Mouse (Mus musculus) cerebellum, adult 9-10 months (tissue): ENCODE data around the gene Kmt2d.
"Not testable (repeated sequence)": the region's sequence is repeated elsewhere in the genome, so short reads cannot be mapped to it uniquely, and the experiment has no call there.

ENCODE experiments used
- DNase-seq: peaks from one replicate; pipeline ENCODE4 v3.0.0; 2022

Gene Kmt2d

GRCm38 (mm10) chr15:98827611-98828011 is 43.4 kb downstream of the Kmt2d start:
- no peak for DNase-seq

GRCm38 (mm10) chr15:98823434-98823833 is 47.6 kb downstream of the Kmt2d start:
- no peak for DNase-seq

- DNase-seq = no peak
Measured at GRCm38 (mm10) chr15:98822147-98822546, 48.9 kb downstream of the Kmt2d start.

- no peak for DNase-seq
Measured at GRCm38 (mm10) chr15:98821403-98821802, 49.6 kb downstream of the Kmt2d start.

GRCm38 (mm10) chr15:98820937-98821336 is 50.1 kb downstream of the Kmt2d start:
- no peak for DNase-seq

GRCm38 (mm10) chr15:98818171-98818570 is 52.8 kb downstream of the Kmt2d start:
- DNase-seq = no peak

GRCm38 (mm10) chr15:98812741-98813424 is 58.1 kb downstream of the Kmt2d start:
- no peak for DNase-seq

- not testable (repeated sequence) for DNase-seq
Measured at GRCm38 (mm10) chr15:98810212-98810611, 60.8 kb downstream of the Kmt2d start.

- no peak for DNase-seq
Measured at GRCm38 (mm10) chr15:98809390-98809789, 61.6 kb downstream of the Kmt2d start, which contains the start of gene Ddn. TSS of gene Ddn (minus strand) at chr15:98809490.

GRCm38 (mm10) chr15:98808651-98809134 is 62.3 kb downstream of the Kmt2d start:
- no peak for DNase-seq

GRCm38 (mm10) chr15:98807895-98808650 is 62.9 kb downstream of the Kmt2d start:
- no peak for DNase-seq

- DNase-seq = no peak
Measured at GRCm38 (mm10) chr15:98806809-98807770, 63.9 kb downstream of the Kmt2d start.

GRCm38 (mm10) chr15:98806071-98806808 is 64.8 kb downstream of the Kmt2d start:
- no peak for DNase-seq

- DNase-seq = peak; percentile 51
Measured at GRCm38 (mm10) chr15:98805324-98806040, 65.5 kb downstream of the Kmt2d start.

- peak; percentile 89 for DNase-seq
Measured at GRCm38 (mm10) chr15:98804054-98804453, 67.0 kb downstream of the Kmt2d start.

GRCm38 (mm10) chr15:98802926-98803325 is 68.1 kb downstream of the Kmt2d start:
- DNase-seq = no peak

- peak; percentile 76 for DNase-seq
Measured at GRCm38 (mm10) chr15:98799396-98799795, 71.6 kb downstream of the Kmt2d start.

GRCm38 (mm10) chr15:98798903-98799302 is 72.1 kb downstream of the Kmt2d start:
- DNase-seq = no peak

- DNase-seq = no peak
Measured at GRCm38 (mm10) chr15:98797835-98798492, 73.0 kb downstream of the Kmt2d start.

- no peak for DNase-seq
Measured at GRCm38 (mm10) chr15:98796803-98797595, 74.0 kb downstream of the Kmt2d start.
